Mouse (Mus musculus): Measurements from ENCODE around the gene Ttc24.

DNA sequence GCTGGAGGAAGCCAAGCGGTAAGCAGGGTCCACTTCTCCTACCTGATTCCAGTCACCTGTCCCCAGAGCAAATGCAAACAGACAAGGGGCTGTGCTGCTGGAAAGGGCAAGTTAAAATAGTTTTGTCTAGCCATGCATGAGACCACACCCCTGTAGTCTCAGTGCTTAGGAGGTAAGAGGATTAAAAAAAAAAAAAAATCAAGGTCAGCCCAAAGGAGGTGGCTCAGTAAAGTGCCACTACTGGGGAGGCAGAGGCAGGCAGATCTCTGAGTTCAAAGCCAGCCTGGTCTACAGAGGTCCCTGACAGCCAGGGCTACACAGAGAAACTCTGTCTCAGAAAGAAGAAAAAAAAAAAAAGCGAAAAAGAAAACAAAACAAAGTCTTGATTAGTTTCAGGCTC lies 5.9 kb upstream of the Ttc24 start:
- TF ChIP-seq CTCF (IDR thresholded peaks at IDR 0.05; ENCODE audit: extremely low read depth, insufficient read depth, insufficient read length, insufficient replicate concordance) (no peak), POLR2A (IDR thresholded peaks at IDR 0.05; ENCODE audit: low read depth, low read length) (no peak)

All from spleen, adult 2 months (tissue).